Mouse (Mus musculus): ENCODE data around the gene Thoc5.

The Thoc5 gene

DNA sequence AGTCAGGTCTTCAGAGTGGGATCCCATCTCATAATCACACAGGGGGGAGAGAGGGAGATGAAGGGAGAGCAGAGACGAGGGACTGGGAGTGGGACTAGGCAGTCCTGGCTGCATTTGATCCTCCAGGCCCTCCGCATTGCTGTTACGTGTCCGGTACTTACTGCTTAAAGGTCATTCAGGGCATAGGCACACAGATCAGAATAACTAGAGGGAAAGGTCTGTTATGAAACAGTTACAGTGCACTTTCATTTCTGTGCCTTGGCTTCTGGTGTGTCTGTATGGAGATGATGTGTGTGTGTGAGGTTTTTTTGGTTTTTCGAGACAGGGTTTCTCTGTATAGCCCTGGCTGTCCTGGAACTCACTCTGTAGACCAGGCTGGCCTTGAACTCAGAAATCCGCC lies 11.1 kb downstream of the Thoc5 start:
- no peak for DNase-seq (ENCODE audit: low spot score in 2 of 2)

- peak; percentile 32 to 38 for DNase-seq (ENCODE audit: low spot score in 2 of 2)
Measured at GRCm38 (mm10) chr11:4916068-4916467, 20.9 kb downstream of the Thoc5 start.

DNA sequence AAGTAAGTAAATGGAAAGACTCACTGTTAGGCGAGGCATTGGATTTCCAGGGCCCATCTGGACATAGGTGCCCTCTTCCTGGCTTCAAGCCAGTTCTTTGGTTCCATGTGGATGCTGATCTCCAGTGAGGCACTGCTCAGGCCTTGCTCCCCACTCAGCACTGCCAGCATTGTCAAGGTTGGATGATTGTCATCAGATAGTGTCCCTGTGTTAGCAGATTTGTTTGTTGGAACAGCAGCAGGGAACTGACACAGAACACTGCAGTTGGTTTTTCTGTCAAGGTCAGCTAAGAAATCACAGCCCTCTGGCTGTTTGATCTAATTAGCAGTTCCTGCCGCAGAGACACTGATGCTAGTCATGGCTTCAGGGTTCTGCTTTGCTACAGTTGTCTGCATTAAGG lies 26.2 kb downstream of the Thoc5 start:
- DNase-seq (ENCODE audit: low spot score in 2 of 2): no peak

- DNase-seq (ENCODE audit: low spot score in 2 of 2): no peak
Measured at GRCm38 (mm10) chr11:4921751-4922150, 26.6 kb downstream of the Thoc5 start.

DNA sequence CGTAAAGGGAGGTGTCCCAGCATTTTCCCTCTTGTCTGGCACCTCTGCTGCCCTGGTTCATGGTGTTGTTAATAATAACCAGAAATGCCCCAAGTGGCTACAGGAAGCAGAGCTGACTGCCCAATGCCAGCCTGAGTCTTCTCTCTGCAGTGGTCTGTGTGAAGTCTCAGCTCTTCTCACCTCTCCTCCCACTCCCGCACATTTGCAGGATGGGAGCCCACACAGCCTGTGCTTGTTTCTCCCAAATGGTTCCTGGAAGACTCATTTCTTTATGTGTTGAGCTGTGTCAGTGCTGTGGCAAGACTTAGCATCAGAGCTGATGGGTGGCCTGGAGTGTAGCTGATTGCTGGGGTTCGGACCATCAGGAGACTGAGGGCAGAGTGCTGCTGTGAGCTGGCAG lies 32.1 kb downstream of the Thoc5 start:
- peak in 1 of 2 experiments; percentile 69 for DNase-seq (ENCODE audit: low spot score in 2 of 2)

- DNase-seq (ENCODE audit: low spot score in 2 of 2): no peak
Measured at GRCm38 (mm10) chr11:4931009-4931601, 36.0 kb downstream of the Thoc5 start.

- no peak for DNase-seq (ENCODE audit: low spot score in 2 of 2)
Measured at GRCm38 (mm10) chr11:4936243-4936642, 41.1 kb downstream of the Thoc5 start.

- DNase-seq (ENCODE audit: low spot score in 2 of 2): no peak
Measured at GRCm38 (mm10) chr11:4946530-4946929, 51.4 kb downstream of the Thoc5 start.

GRCm38 (mm10) chr11:4946947-4947812 lies 52.1 kb downstream of the Thoc5 start:
- DNase-seq (ENCODE audit: low spot score in 2 of 2): peak; percentile 90 to 92

- peak in 1 of 2 experiments; percentile 12 for DNase-seq (ENCODE audit: low spot score in 2 of 2)
Measured at GRCm38 (mm10) chr11:4947813-4948174, 52.7 kb downstream of the Thoc5 start, which contains the start of gene Nefh. Gene Nefh, minus strand, starts transcription at chr11:4948064.

DNA sequence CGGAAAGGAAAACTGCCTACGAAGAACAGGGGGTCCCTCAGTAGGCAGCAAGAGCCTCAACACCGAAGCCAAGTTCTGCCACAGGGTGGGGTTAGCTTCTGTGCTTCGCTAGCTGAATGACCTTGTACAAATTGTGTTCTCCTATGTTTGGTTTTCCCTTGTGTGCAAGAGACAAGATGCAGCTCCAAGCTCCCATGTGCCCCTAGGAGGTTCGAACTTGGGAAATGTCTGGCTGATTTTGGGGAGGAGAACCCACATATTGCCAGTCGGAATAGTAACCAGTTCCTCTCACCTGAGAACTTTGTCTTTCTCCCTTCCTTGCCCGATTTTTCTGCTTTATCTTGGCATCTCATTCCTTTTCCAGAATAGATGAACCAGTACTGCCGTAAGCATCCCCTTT lies 53.7 kb downstream of the Thoc5 start:
- DNase-seq (ENCODE audit: low spot score in 2 of 2): no peak

- no peak for DNase-seq (ENCODE audit: low spot score in 2 of 2)
Measured at GRCm38 (mm10) chr11:4949256-4950044, 54.3 kb downstream of the Thoc5 start.

DNA sequence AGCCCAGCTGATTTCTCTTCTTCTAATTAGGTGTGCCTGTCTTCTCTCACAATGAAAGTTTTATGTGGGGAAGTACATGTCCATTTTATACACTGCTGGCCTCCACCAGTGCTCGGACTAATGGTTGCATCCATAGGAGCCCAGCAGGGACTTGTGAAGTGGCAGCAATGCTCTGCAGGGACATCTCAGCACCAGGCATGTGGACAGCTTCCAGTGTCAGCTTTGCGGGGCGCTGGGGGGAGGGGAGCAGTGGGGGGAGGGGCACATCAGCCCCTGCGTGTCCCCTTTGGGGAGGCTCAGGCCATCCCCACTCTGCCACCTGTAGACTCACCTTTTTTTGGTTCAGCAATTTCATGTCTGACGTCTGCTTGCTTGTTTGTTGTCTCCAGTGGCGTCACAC lies 58.3 kb downstream of the Thoc5 start:
- no peak for DNase-seq (ENCODE audit: low spot score in 2 of 2)

DNA sequence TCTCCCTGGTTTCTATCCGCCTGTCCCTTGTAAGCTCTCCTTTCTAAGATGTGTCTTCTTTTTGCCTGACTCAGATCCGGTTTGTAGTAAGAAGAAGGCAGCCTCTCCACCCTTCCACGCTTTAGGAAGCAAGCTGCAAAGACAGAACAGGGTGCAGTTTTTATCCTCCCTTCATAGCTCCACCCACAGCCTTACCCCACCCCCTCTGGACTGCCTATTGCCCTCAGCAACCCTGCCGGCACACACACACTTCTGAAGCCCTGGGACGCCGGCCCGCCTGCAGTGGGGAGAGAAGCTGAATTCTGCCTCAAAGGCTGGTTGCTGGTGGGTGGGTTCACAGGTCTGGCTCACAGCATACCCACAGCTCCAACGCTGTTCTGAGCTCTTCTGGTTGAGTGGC lies 58.8 kb downstream of the Thoc5 start:
- DNase-seq (ENCODE audit: low spot score in 2 of 2): peak in 1 of 2 experiments; percentile 47

- no peak for DNase-seq (ENCODE audit: low spot score in 2 of 2)
Measured at GRCm38 (mm10) chr11:4963099-4963808, 68.1 kb downstream of the Thoc5 start.

- DNase-seq (ENCODE audit: low spot score in 2 of 2): no peak
Measured at GRCm38 (mm10) chr11:4966325-4966724, 71.2 kb downstream of the Thoc5 start.

DNA sequence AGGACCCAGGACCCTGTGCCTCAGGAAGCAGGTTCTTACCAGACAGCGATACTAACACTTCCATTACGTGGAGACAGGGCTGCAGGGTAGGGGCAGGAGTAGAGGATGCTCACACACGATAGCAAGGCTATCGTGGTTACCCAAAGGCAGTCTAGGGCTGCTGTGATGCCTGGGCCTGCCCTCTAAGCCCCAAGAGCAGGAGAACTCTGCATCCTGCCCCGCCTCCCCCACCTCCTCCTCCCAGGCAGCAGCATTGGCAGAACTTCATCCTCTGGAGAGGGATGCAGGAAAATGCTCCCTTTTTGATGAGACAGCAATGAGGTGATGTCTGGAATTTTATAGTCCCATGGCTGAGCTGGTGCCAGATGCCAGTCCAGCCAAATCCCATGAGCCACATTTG lies 71.8 kb downstream of the Thoc5 start:
- DNase-seq (ENCODE audit: low spot score in 2 of 2): no peak

GRCm38 (mm10) chr11:4967549-4967948 lies 72.4 kb downstream of the Thoc5 start:
- DNase-seq (ENCODE audit: low spot score in 2 of 2): no peak

GRCm38 (mm10) chr11:4968376-4968775 lies 73.3 kb downstream of the Thoc5 start:
- DNase-seq (ENCODE audit: low spot score in 2 of 2): no peak

DNA sequence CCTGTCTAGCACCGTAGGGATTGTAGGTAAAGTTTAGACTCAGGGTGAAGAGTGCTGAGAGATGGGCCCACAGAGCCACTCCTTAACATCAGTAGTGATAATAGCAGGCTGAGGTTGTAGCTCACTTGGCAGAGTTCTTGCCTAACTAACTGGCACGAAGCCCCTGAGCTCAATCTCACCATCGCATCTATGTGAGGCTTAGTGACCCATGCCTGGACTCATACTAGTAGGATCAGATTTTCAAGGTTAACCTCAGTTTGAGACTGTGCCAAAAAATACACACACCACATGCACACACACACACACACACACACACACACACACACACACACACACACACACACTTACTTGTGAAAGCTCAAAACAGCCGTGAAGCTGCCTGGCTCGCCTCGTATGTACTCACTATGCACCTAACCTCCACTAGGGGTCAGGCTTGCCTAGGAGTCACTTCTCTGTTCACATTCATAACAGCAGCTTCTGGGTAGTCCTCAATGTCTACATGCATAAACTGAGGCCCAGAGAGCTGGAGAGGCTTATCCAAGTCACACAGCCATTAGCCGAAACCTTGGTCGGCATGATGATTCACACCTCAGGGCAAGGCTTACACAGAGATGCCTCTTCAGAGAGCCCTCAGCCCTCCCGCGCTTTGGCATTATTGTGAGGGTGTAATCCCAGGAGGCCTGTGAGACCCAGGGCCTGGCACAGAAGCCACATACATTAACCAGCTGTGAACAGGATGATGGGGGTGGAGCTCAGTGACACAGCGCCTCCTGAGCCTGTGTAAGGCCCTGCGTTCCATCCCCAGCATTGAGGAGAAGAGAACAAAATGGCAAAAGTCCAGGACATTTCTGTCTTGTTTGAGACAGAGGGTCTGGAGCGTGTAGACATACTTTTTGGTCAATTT lies 78.1 kb downstream of the Thoc5 start:
- DNase-seq (ENCODE audit: low spot score in 2 of 2): peak in 1 of 2 experiments; percentile 22

DNA sequence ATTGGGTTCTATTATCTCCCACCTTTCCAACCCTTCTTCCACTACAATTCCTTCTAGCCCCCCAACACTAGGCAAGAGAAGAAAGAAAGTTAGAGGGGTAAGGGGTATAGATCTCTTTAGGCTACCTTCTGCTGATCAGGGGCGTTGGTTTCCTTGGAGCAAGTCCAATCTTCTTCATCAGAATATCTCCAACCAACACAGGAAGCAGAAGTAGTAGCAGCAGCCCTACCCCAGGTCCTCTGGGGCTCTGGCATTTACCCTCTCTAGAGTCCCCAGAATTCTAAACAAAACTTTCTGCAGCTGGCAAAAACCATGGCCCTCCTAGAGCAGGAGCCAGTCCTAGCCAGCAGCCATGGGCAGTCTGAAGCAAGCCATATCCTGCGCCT lies 78.7 kb downstream of the Thoc5 start:
- DNase-seq (ENCODE audit: low spot score in 2 of 2): no peak
